Mouse (Mus musculus) heart, postnatal 36 days (tissue): Measurements from ENCODE around the gene Prtn3. TPM values are rescaled to one million over a fixed set of nuclear protein-coding genes. Genes with fewer than 3 reads are reported as not detected.

Source experiments
- DNase-seq, 2 experiments: peaks; one replicate each; pipeline ENCODE4 v3.0.0; 2021 to 2022
- intact Hi-C: fragments of 180-260 bp; cut with DNase I; formaldehyde crosslinking; loops from one replicate; pipeline ENCODE4 v1.15.1; 2025
- microRNA-seq, 2 experiments: library from miRNA; unstranded; fragments of <30 nt; microRNA quantifications; one replicate each; pipeline ENCODE4 v1.2.0; 2021; ENCODE audit warnings: borderline number of aligned reads in 2 of 2
- total RNA-seq, 2 experiments: library from RNA; stranded (reverse); gene quantifications; 2 replicates each; pipeline ENCODE4 v1.2.3; 2021

Gene Prtn3
- total RNA-seq, 2 experiments from 2014 or later, result not detected

GRCm38 (mm10) chr10:79924998-79925784, 50.9 kb downstream of the Prtn3 start:
- intact Hi-C loops, result loop anchor here (1.0 to 2.0 kb wide), 5 partner anchors 29 to 91 kb away; no protein-coding TSS in a partner anchor
- peak; percentile 96 to 97 for DNase-seq

GRCm38 (mm10) chr10:79925785-79926490, 51.7 kb downstream of the Prtn3 start:
- intact Hi-C loops, result loop anchor here (1.0 to 2.0 kb wide), 5 partner anchors 28 to 92 kb away; no protein-coding TSS in a partner anchor
- DNase-seq, result no peak

- intact Hi-C loops, result no loop called here
- peak; percentile 91 to 92 for DNase-seq
Measured at GRCm38 (mm10) chr10:79926491-79927323, 52.4 kb downstream of the Prtn3 start, which contains the start of gene Arid3a. Gene Arid3a (plus strand): TSS chr10:79927043.

- intact Hi-C loops, result no loop called here
- peak; percentile 52 to 72 for DNase-seq
Measured at GRCm38 (mm10) chr10:79927324-79928029, 53.2 kb downstream of the Prtn3 start.

GRCm38 (mm10) chr10:79928030-79928694, 53.9 kb downstream of the Prtn3 start:
- DNase-seq, result peak in 1 of 2 experiments; percentile 40
- intact Hi-C loops, result no loop called here

GRCm38 (mm10) chr10:79928907-79929701, 54.8 kb downstream of the Prtn3 start:
- no peak for DNase-seq
- intact Hi-C loops, result no loop called here

- no peak for DNase-seq
- intact Hi-C loops, result no loop called here
Measured at GRCm38 (mm10) chr10:79929967-79930825, 55.9 kb downstream of the Prtn3 start.

- DNase-seq, result no peak
- intact Hi-C loops, result no loop called here
Measured at GRCm38 (mm10) chr10:79930826-79931186, 56.5 kb downstream of the Prtn3 start.

- intact Hi-C loops, result no loop called here
- DNase-seq, result no peak
Measured at GRCm38 (mm10) chr10:79931797-79932196, 57.5 kb downstream of the Prtn3 start.

GRCm38 (mm10) chr10:79932736-79933135, 58.5 kb downstream of the Prtn3 start:
- peak; percentile 71 to 75 for DNase-seq
- intact Hi-C loops, result no loop called here

Small RNA genes lying within 50 kb of the gene (microRNA-seq; reads per million reads assigned to microRNA genes)
- 0 reads per million in 2 experiments for gene Mir6910

Other genes with a start within 250 kb of the Prtn3 start
- gene Shc2, start 236.6 kb upstream of the Prtn3 start, total RNA-seq, result 1 to 10 TPM; 1.9 to 2.5 TPM
- not detected for gene Odf3l2, start 228.7 kb upstream of the Prtn3 start, total RNA-seq
- not detected for gene Madcam1, start 209.9 kb upstream of the Prtn3 start, total RNA-seq
- gene Tpgs1, start 205.1 kb upstream of the Prtn3 start, total RNA-seq, result 10 to 100 TPM; 18.1 to 19.9 TPM
- gene Cdc34, start 192.3 kb upstream of the Prtn3 start, total RNA-seq, result 100 to 1,000 TPM; 178 to 198 TPM
- gene Gzmm, start 185.5 kb upstream of the Prtn3 start, total RNA-seq, result 1 to 10 TPM; 6.5 to 8.4 TPM
- 1,000 to 10,000 TPM; 1,389 to 1,395 TPM for gene Bsg, start 170.0 kb upstream of the Prtn3 start, total RNA-seq
- gene Hcn2, start 157.8 kb upstream of the Prtn3 start, total RNA-seq, result 10 to 100 TPM; 20.0 to 26.8 TPM
- gene Polrmt, start 127.9 kb upstream of the Prtn3 start, total RNA-seq, result 10 to 100 TPM; 42.3 to 48.0 TPM
- not detected for gene Fgf22, start 119.4 kb upstream of the Prtn3 start, total RNA-seq
- 10 to 100 TPM; 23.6 to 24.6 TPM for gene Rnf126, start 107.5 kb upstream of the Prtn3 start, total RNA-seq
- 1 to 10 TPM; 4.2 to 4.3 TPM for gene Fstl3, start 97.2 kb upstream of the Prtn3 start, total RNA-seq
- not detected for gene Prss57, start 83.5 kb upstream of the Prtn3 start, total RNA-seq
- 10 to 100 TPM; 56.0 to 87.0 TPM for gene Palm, start 80.9 kb upstream of the Prtn3 start, total RNA-seq
- gene Misp, start 53.5 kb upstream of the Prtn3 start, total RNA-seq, result under 1 TPM in 1 of 2 experiments, not detected in 1; 0.62 TPM
- gene Ptbp1, start 20.0 kb upstream of the Prtn3 start, total RNA-seq, result 10 to 100 TPM; 50.9 to 51.2 TPM
- not detected for gene Plppr3, start 158 bp downstream of the Prtn3 start, total RNA-seq
- gene Elane, start 11.8 kb downstream of the Prtn3 start, total RNA-seq, result not detected
- gene Cfd, start 16.4 kb downstream of the Prtn3 start, total RNA-seq, result 10 to 100 TPM; 11.6 to 63.9 TPM
- 10 to 100 TPM; 53.0 to 53.2 TPM for gene Med16, start 34.4 kb downstream of the Prtn3 start, total RNA-seq
- not detected for gene Gm26602, start 36.4 kb downstream of the Prtn3 start, total RNA-seq
- gene Kiss1r, start 42.5 kb downstream of the Prtn3 start, total RNA-seq, result under 1 TPM; 0.17 to 0.38 TPM
- gene R3hdm4, start 46.7 kb downstream of the Prtn3 start, total RNA-seq, result 10 to 100 TPM; 81.0 to 88.1 TPM
- gene Arid3a, start 52.6 kb downstream of the Prtn3 start, total RNA-seq, result 1 to 10 TPM; 1.9 to 2.6 TPM
- 10 to 100 TPM; 25.6 to 28.8 TPM for gene Wdr18, start 85.7 kb downstream of the Prtn3 start, total RNA-seq
- under 1 TPM; 0.27 to 0.28 TPM for gene Grin3b, start 96.2 kb downstream of the Prtn3 start, total RNA-seq
- gene Tmem259, start 109.9 kb downstream of the Prtn3 start, total RNA-seq, result 100 to 1,000 TPM; 107 to 120 TPM
- 10 to 100 TPM; 29.9 to 30.6 TPM for gene Cnn2, start 114.1 kb downstream of the Prtn3 start, total RNA-seq
- gene Abca7, start 122.0 kb downstream of the Prtn3 start, total RNA-seq, result 1 to 10 TPM; 7.7 to 7.9 TPM
- gene Arhgap45, start 142.2 kb downstream of the Prtn3 start, total RNA-seq, result 1 to 10 TPM; 4.1 to 5.9 TPM
- gene Polr2e, start 165.3 kb downstream of the Prtn3 start, total RNA-seq, result 10 to 100 TPM; 88.5 to 96.4 TPM
- 100 to 1,000 TPM; 863 to 871 TPM for gene Gpx4, start 172.7 kb downstream of the Prtn3 start, total RNA-seq
- gene Sbno2, start 231.1 kb downstream of the Prtn3 start, total RNA-seq, result 10 to 100 TPM; 11.2 to 12.2 TPM
- 100 to 1,000 TPM; 137 to 165 TPM for gene Stk11, start 241.3 kb downstream of the Prtn3 start, total RNA-seq